Mouse (Mus musculus): ENCODE data around the gene Ripply3. TPM values are rescaled to one million over a fixed set of nuclear protein-coding genes. Genes with fewer than 3 reads are reported as not detected.

The Ripply3 gene
- polyA plus RNA-seq, 1 experiment from 2014 or later: 5.0 TPM

DNA sequence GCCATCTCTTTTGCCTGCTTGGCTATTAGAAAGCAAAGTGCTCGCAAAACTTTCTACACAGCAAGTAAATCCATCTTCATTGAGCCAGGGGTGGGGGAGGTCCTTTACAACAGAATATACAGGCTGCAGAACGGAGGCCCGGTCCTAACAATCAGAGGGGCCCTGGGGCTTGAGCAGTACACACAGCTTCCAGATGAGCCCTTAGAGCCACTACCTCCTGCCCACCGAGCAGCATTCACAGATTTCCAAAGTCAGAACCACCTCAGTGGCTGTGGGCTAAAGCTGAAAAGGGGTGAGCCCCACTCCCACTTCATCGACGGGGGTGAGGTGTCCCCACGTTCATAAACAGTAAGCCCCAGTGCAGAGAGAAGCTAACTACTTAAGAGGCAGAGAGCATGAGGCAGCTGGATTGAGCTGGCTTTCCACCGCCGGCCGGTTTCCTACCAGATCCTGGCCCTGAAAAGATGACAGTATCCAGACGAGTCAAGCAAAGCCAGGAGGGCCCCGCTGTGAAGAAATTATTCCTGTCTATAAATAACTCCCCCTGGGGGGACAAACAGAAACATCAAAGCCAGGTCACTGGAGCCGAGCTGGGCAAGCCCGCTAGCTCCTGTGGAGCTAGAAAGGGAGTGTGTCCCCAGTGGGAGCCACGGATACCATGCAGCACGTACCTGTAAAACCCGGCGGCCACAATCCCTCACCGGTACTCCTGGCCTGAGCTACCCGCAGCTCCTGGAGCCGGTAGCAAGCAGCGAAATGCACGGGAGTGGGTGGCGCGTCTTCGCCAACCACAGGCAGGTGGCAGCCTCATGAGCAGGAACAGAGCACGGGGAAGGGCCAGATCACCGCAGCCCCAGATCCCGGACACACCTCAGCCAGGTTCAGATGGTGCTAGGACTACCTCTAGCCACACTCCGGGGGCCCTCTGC lies 25.7 kb upstream of the Ripply3 start:
- Histone ChIP-seq H3K4me2 (peak overlapping the region; percentile 68), H3K9ac (peak overlapping the region; percentile 71), H3K36me3 (0 out of 2 replicates have a peak, but pooled peaks cover 7% of the 10 kb centered on the region), H3K4me1 (peaks cover 26% of the 10 kb centered on the region), H3K27ac (replicated peaks) (peak overlapping the region; percentile 90), H3K4me3 (peak overlapping the region; percentile 48), H3K27me3 (replicated peaks) (no peaks in the 10 kb centered on the region; the same call in 1 of the 2 replicates), H3K9me3 (0 out of 2 replicates have a peak, but pooled peaks cover 5% of the 10 kb centered on the region)
- WGBS: 8% methylated on average over 30 of the region's 30 CpGs
- no peak; the same call in 1 of the 2 replicates for ATAC-seq (ENCODE audit: extremely low read depth, insufficient number of reproducible peaks, low FRiP score, low TSS enrichment)

GRCm38 (mm10) chr16:94303203-94303535 lies 25.1 kb upstream of the Ripply3 start:
- WGBS: 23% methylated on average over 6 of the region's 6 CpGs
- no peak for ATAC-seq (ENCODE audit: extremely low read depth, insufficient number of reproducible peaks, low FRiP score, low TSS enrichment)
- peaks cover 26% of the 10 kb centered on the region for H3K4me1 ChIP-seq
- H3K27ac ChIP-seq (replicated peaks): peak overlapping the region; percentile 90
- no peaks in the 10 kb centered on the region; the same call in 1 of the 2 replicates for H3K27me3 ChIP-seq (replicated peaks)
- H3K9ac ChIP-seq: peak overlapping the region; percentile 71
- H3K36me3 ChIP-seq: 0 out of 2 replicates have a peak, but pooled peaks cover 7% of the 10 kb centered on the region
- H3K9me3 ChIP-seq: 0 out of 2 replicates have a peak, but pooled peaks cover 5% of the 10 kb centered on the region
- peak overlapping the region; percentile 68 for H3K4me2 ChIP-seq
- peak overlapping the region; percentile 48 for H3K4me3 ChIP-seq

GRCm38 (mm10) chr16:94307526-94307925 lies 20.7 kb upstream of the Ripply3 start:
- Histone ChIP-seq H3K4me2 (no peak overlapping the region), H3K36me3 (0 out of 2 replicates have a peak, but pooled peaks cover 7% of the 10 kb centered on the region), H3K4me3 (no peak overlapping the region), H3K9me3 (0 out of 2 replicates have a peak, but pooled peaks cover 5% of the 10 kb centered on the region), H3K9ac (no peak overlapping the region), H3K4me1 (peaks cover 28% of the 10 kb centered on the region), H3K27me3 (replicated peaks) (no peaks in the 10 kb centered on the region; the same call in 1 of the 2 replicates), H3K27ac (replicated peaks) (no peak overlapping the region)
- WGBS: 74% methylated on average over 6 of the region's 6 CpGs
- no peak for ATAC-seq (ENCODE audit: extremely low read depth, insufficient number of reproducible peaks, low FRiP score, low TSS enrichment)

GRCm38 (mm10) chr16:94307942-94308341 lies 20.3 kb upstream of the Ripply3 start:
- no peak overlapping the region for H3K9ac ChIP-seq
- no peak overlapping the region for H3K27ac ChIP-seq (replicated peaks)
- WGBS: 65% methylated on average over 6 of the region's 6 CpGs
- no peak overlapping the region for H3K4me2 ChIP-seq
- H3K36me3 ChIP-seq: 0 out of 2 replicates have a peak, but pooled peaks cover 7% of the 10 kb centered on the region
- no peak for ATAC-seq (ENCODE audit: extremely low read depth, insufficient number of reproducible peaks, low FRiP score, low TSS enrichment)
- H3K4me3 ChIP-seq: no peak overlapping the region
- 0 out of 2 replicates have a peak, but pooled peaks cover 5% of the 10 kb centered on the region for H3K9me3 ChIP-seq
- H3K4me1 ChIP-seq: peaks cover 25% of the 10 kb centered on the region
- H3K27me3 ChIP-seq (replicated peaks): no peaks in the 10 kb centered on the region; the same call in 1 of the 2 replicates

GRCm38 (mm10) chr16:94309025-94309424 lies 19.2 kb upstream of the Ripply3 start:
- H3K4me1 ChIP-seq: peaks cover 19% of the 10 kb centered on the region
- H3K27ac ChIP-seq (replicated peaks): no peak overlapping the region
- 0 out of 2 replicates have a peak, but pooled peaks cover 7% of the 10 kb centered on the region for H3K36me3 ChIP-seq
- no peak overlapping the region for H3K9ac ChIP-seq
- H3K4me3 ChIP-seq: no peak overlapping the region
- H3K4me2 ChIP-seq: no peak overlapping the region
- no peaks in the 10 kb centered on the region; the same call in 1 of the 2 replicates for H3K27me3 ChIP-seq (replicated peaks)
- ATAC-seq (ENCODE audit: extremely low read depth, insufficient number of reproducible peaks, low FRiP score, low TSS enrichment): no peak
- 0 out of 2 replicates have a peak, but pooled peaks cover 5% of the 10 kb centered on the region for H3K9me3 ChIP-seq
- WGBS: 87% methylated on average over 4 of the region's 4 CpGs

- Histone ChIP-seq H3K4me1 (peaks cover 19% of the 10 kb centered on the region), H3K4me3 (no peak overlapping the region), H3K9ac (0 out of 2 replicates have a peak overlapping the region, but pooled peaks have one; percentile 88), H3K4me2 (peak overlapping the region; percentile 72), H3K27ac (replicated peaks) (no peak overlapping the region), H3K27me3 (replicated peaks) (no peaks in the 10 kb centered on the region), H3K9me3 (no peaks in the 10 kb centered on the region), H3K36me3 (no peaks in the 10 kb centered on the region)
- 67% methylated on average over 1 of the region's 1 CpGs for WGBS
- ATAC-seq (ENCODE audit: extremely low read depth, insufficient number of reproducible peaks, low FRiP score, low TSS enrichment): no peak
Measured at GRCm38 (mm10) chr16:94311416-94311815, 16.8 kb upstream of the Ripply3 start.

- H3K4me2 ChIP-seq: peak overlapping the region; percentile 72
- H3K27me3 ChIP-seq (replicated peaks): no peaks in the 10 kb centered on the region
- no peaks in the 10 kb centered on the region for H3K9me3 ChIP-seq
- peak overlapping the region; percentile 88 for H3K9ac ChIP-seq
- H3K36me3 ChIP-seq: no peaks in the 10 kb centered on the region
- peak overlapping the region; percentile 99; the same call in 1 of the 2 replicates for H3K27ac ChIP-seq (replicated peaks)
- ATAC-seq (ENCODE audit: extremely low read depth, insufficient number of reproducible peaks, low FRiP score, low TSS enrichment): no peak
- H3K4me3 ChIP-seq: peak overlapping the region; percentile 73
- 79% methylated on average over 4 of the region's 4 CpGs for WGBS
- peaks cover 19% of the 10 kb centered on the region for H3K4me1 ChIP-seq
Measured at GRCm38 (mm10) chr16:94311931-94312330, 16.3 kb upstream of the Ripply3 start.

DNA sequence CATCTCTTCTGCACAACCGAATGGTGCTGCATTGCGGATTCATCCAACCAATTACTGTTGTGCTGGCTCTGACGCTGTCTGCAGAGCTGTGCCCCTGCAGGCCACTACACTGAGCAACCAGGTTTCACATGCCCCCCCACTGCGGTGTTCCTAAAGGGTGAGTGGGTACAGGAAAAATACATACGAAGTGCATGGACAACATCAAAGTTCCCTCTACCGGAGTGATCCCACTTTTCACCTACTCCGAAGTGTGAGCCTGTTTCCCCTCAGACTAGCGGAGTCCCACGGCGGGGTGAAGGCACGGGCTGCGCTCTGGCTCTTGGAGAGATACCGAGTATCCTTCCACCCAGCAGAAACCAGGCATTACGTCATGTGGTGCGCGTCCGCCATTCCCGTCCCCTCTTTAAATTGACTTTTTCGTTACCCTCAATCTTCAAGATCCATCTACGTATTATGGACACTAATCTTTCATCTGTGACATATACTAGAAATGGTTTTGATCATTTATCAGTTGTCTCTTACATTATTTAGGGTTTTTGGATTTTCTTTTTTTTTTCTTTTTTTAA lies 15.5 kb upstream of the Ripply3 start:
- H3K27me3 ChIP-seq (replicated peaks): no peaks in the 10 kb centered on the region
- H3K9ac ChIP-seq: peak overlapping the region; percentile 88
- WGBS: under 1% methylated on average over 20 of the region's 20 CpGs
- peak overlapping the region; percentile 72 for H3K4me2 ChIP-seq
- peaks cover 19% of the 10 kb centered on the region for H3K4me1 ChIP-seq
- H3K27ac ChIP-seq (replicated peaks): peak overlapping the region; percentile 99
- no peaks in the 10 kb centered on the region for H3K9me3 ChIP-seq
- no peaks in the 10 kb centered on the region for H3K36me3 ChIP-seq
- peak overlapping the region; percentile 73 for H3K4me3 ChIP-seq
- peak; percentile 77 for ATAC-seq (ENCODE audit: extremely low read depth, insufficient number of reproducible peaks, low FRiP score, low TSS enrichment)

DNA sequence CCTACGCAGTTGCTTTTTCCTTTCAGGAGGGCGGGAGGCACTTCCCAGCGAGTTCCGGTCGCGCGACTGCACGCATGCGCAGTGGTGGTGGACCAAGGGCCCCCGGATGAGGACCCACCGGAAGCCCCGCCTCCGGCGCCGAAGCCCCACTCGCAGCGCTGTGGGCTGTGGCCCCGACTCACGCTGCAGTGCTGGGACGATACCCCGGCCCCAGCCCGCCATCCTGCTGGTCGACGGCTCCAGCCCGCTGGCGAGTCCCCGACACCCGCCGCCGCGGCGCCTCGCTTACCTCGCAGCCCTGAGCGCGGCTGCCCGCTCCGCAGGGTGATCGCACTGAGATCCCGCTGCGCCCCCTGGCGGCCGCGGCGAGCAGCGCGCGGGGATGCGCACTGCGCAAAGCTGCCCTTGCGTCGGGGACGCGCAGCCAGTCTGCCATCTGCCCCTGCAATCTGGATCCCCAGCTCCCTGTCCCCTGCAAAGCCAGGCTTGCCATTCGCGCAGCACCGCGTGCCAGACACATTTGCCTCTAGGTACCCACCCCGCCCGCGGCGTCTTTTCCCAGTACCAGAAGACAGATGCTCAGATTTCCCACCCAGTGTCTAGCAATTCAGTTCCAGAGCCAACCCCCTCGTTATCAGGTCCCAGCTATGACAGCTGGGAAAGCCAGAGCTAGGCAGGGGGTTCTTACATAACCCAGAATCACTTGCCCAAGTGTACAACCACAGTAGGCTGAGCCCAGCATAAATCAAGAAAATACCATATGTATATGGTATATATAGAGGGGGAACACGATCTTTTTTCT lies 14.8 kb upstream of the Ripply3 start, which contains the start of gene Hlcs:
Hlcs (minus strand) TSS at position 343 of the 802 bp plus-strand sequence.
- H3K27ac ChIP-seq (replicated peaks): peak within 1 kb of the TSS; percentile 99
- no peaks in the 10 kb centered on the region for H3K36me3 ChIP-seq
- H3K9ac ChIP-seq: peak within 1 kb of the TSS; percentile 92
- no peaks in the 10 kb centered on the region for H3K9me3 ChIP-seq
- 1% methylated on average over 64 of the region's 64 CpGs for WGBS
- no peaks in the 10 kb centered on the region for H3K27me3 ChIP-seq (replicated peaks)
- H3K4me3 ChIP-seq: peak within 1 kb of the TSS; percentile 73
- peak; percentile 87 for ATAC-seq (ENCODE audit: extremely low read depth, insufficient number of reproducible peaks, low FRiP score, low TSS enrichment)
- H3K4me1 ChIP-seq: peaks cover 19% of the 10 kb centered on the region
- peak within 1 kb of the TSS; percentile 72 for H3K4me2 ChIP-seq

- H3K4me1 ChIP-seq: peaks cover 13% of the 10 kb centered on the region
- no peaks in the 10 kb centered on the region for H3K9me3 ChIP-seq
- H3K4me3 ChIP-seq: no peak overlapping the region
- 83% methylated on average over 5 of the region's 5 CpGs for WGBS
- no peak overlapping the region for H3K27ac ChIP-seq (replicated peaks)
- H3K36me3 ChIP-seq: no peaks in the 10 kb centered on the region
- no peak for ATAC-seq (ENCODE audit: extremely low read depth, insufficient number of reproducible peaks, low FRiP score, low TSS enrichment)
- no peak overlapping the region for H3K4me2 ChIP-seq
- no peak overlapping the region for H3K9ac ChIP-seq
- no peaks in the 10 kb centered on the region for H3K27me3 ChIP-seq (replicated peaks)
Measured at GRCm38 (mm10) chr16:94314626-94315025, 13.6 kb upstream of the Ripply3 start.

Measured in heart, embryonic 13.5 days (tissue).